Mouse (Mus musculus) small intestine, adult 2 months (tissue): ENCODE measurements around the gene Zfp110.

Source experiments
- CTCF ChIP-seq: fragments of 200-500 bp; IDR thresholded peaks from 2 replicates; pipeline ENCODE4 v1.5.1; 2012; ENCODE audit warnings: low read depth, mild to moderate bottlenecking, control low read depth, inconsistent platforms, low read length, moderate library complexity, mixed read lengths; ENCODE audit not compliant: insufficient replicate concordance, insufficient read length; ENCODE audit errors: extremely low read depth
- POLR2A ChIP-seq: fragments of 200-500 bp; IDR thresholded peaks from 2 replicates; pipeline ENCODE4 v1.6.1; 2012; ENCODE audit warnings: low read depth, mild to moderate bottlenecking, control low read depth, inconsistent platforms, low read length, moderate library complexity

DNA sequence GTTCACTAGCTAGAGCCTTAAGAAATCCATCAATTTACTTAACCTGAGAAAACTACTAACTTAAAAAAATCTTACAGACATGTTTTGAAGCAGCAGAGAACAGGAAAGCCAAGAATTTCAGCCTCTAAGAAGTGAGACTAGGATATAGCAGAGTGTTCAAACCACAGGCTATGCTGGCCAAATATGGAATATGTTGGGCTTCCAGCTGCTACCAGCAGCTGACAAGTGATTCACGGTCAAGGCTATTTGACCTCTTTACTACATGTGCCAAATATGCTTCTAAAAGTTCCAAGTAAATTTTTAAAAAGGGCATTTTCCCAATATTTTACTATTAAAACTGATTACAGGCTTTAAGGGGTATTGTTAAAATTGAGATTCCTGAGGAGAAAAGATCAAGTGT, 35.0 kb upstream of the Zfp110 start:
- no peak for TF ChIP-seq CTCF
- TF ChIP-seq POLR2A, result no peak
